Mouse (Mus musculus): ENCODE data around the gene Clba1. TPM values are rescaled to one million over a fixed set of nuclear protein-coding genes. Genes with fewer than 3 reads are reported as not detected.
A peak's percentile ranks its signal among the peaks of the same experiment; 100 is the strongest.

Clba1 gene
- total and polyA plus RNA-seq, 3 experiments: 15.2 to 21.4 TPM; not detected in 1

- TF ChIP-seq ZNF384 (IDR thresholded peaks at IDR 0.05; ENCODE audit: low read depth, low read length) (no peak), ZMIZ1 (IDR thresholded peaks at IDR 0.05; ENCODE audit: low read depth, low read length) (0 out of 2 replicates have a peak, but pooled peaks have one; percentile 34), MEF2A (IDR thresholded peaks at IDR 0.05; ENCODE audit: extremely low read depth, insufficient replicate concordance, low read depth, low read length, poor library complexity, severe bottlenecking) (no peak), MYB (IDR thresholded peaks at IDR 0.05; ENCODE audit: low read depth, low read length) (no peak), ELF1 (IDR thresholded peaks at IDR 0.05; ENCODE audit: low read depth, low read length) (peak; percentile 54; the same call in 1 of the 2 replicates), NRF1 (IDR thresholded peaks at IDR 0.05; ENCODE audit: insufficient read depth, low read depth, low read length, poor library complexity, severe bottlenecking) (no peak), ZKSCAN1 (IDR thresholded peaks at IDR 0.05; ENCODE audit: low read depth, low read length) (no peak), ZC3H11A (IDR thresholded peaks at IDR 0.05; ENCODE audit: low read depth, low read length) (no peak), CHD2 (IDR thresholded peaks at IDR 0.05; ENCODE audit: low read length) (peak; percentile 41; the same call in 1 of the 2 replicates), POLR2AphosphoS2 (IDR thresholded peaks at IDR 0.05; ENCODE audit: low read length) (no peak), GATA1 (IDR thresholded peaks at IDR 0.05; ENCODE audit: low read depth, low read length) (peak; percentile 49; the same call in 1 of the 2 replicates), MAZ (IDR thresholded peaks at IDR 0.05; ENCODE audit: low read depth, low read length) (no peak)
Observed at GRCm38 (mm10) chr12:112799237-112799970, 9.3 kb upstream of the Clba1 start (continued).

- no peaks in the 10 kb centered on the region for H3K79me2 ChIP-seq (ENCODE audit: control insufficient read depth, insufficient read depth, low read length, poor library complexity)
- peak; percentile 91 for DNase-seq (ENCODE audit: low read depth, low spot score)
- peaks cover 11 to 44% of the 10 kb centered on the region in 2 experiments for H3K4me1 ChIP-seq (ENCODE audit: control insufficient read depth in 1 of 2, insufficient read depth in 2 of 2, low read length in 2 of 2)
- H3K27ac ChIP-seq (ENCODE audit: control insufficient read depth, low read depth, low read length): no peak overlapping the region
- H3K9me3 ChIP-seq (replicated peaks; ENCODE audit: insufficient read depth, low read length): no peaks in the 10 kb centered on the region
- peaks cover 0 to 21% of the 10 kb centered on the region in 2 experiments; a peak in 2 of 4 replicates for H3K36me3 ChIP-seq (ENCODE audit: control insufficient read depth in 1 of 2, insufficient read depth in 2 of 2, low read length in 2 of 2)
- no peak overlapping the region for H3K9ac ChIP-seq (ENCODE audit: control insufficient read depth, low read depth, low read length, poor library complexity, severe bottlenecking)
- H3K4me3 ChIP-seq (ENCODE audit: control insufficient read depth in 1 of 2, insufficient read depth in 1 of 2, low read depth in 2 of 2, low read length in 2 of 2): no peak overlapping the region
- H3K27me3 ChIP-seq (ENCODE audit: control insufficient read depth in 1 of 2, insufficient read depth in 2 of 2, low read length in 2 of 2): peaks cover 0 to 9% of the 10 kb centered on the region in 2 experiments; a peak in 2 of 4 replicates
- TF ChIP-seq MEF2A (IDR thresholded peaks at IDR 0.05; ENCODE audit: extremely low read depth, insufficient replicate concordance, low read depth, low read length, poor library complexity, severe bottlenecking): no peak
- no peak for TF ChIP-seq USF2 (IDR thresholded peaks at IDR 0.05; ENCODE audit: borderline replicate concordance in 1 of 2, insufficient read depth in 1 of 2, low read depth in 1 of 2, low read length in 2 of 2)
- no peak for TF ChIP-seq TCF12 (IDR thresholded peaks at IDR 0.05; ENCODE audit: low read depth, low read length)
- TF ChIP-seq MYC (IDR thresholded peaks at IDR 0.05; ENCODE audit: low read depth, low read length): no peak
- no peak for TF ChIP-seq POLR2A (IDR thresholded peaks at IDR 0.05; ENCODE audit: control insufficient read depth in 1 of 2, insufficient read depth in 1 of 2, low read depth in 1 of 2, low read length in 2 of 2, poor library complexity in 1 of 2)
- TF ChIP-seq ZC3H11A (IDR thresholded peaks at IDR 0.05; ENCODE audit: low read depth, low read length): peak; percentile 76
- TF ChIP-seq USF1 (IDR thresholded peaks at IDR 0.05; ENCODE audit: low read depth, low read length): no peak
- peak; percentile 80 for TF ChIP-seq RAD21 (IDR thresholded peaks at IDR 0.05; ENCODE audit: low read depth, low read length)
- TF ChIP-seq MAZ (IDR thresholded peaks at IDR 0.05; ENCODE audit: low read depth, low read length): peak; percentile 90; the same call in 1 of the 2 replicates
- TF ChIP-seq JUND (IDR thresholded peaks at IDR 0.05; ENCODE audit: low read depth, low read length): no peak
- no peak for TF ChIP-seq CHD1 (IDR thresholded peaks at IDR 0.05; ENCODE audit: low read depth, low read length)
- no peak for TF ChIP-seq POLR2AphosphoS5 (IDR thresholded peaks at IDR 0.05; ENCODE audit: borderline replicate concordance, low read depth, low read length)
- TF ChIP-seq KAT2A (conservative IDR thresholded peaks at IDR 0.05; ENCODE audit: low read depth, low read length): no peak
- no peak for TF ChIP-seq GABPA (IDR thresholded peaks at IDR 0.05; ENCODE audit: low read depth, low read length)
- no peak for TF ChIP-seq NRF1 (IDR thresholded peaks at IDR 0.05; ENCODE audit: insufficient read depth, low read depth, low read length, poor library complexity, severe bottlenecking)
- TF ChIP-seq RCOR1 (IDR thresholded peaks at IDR 0.05; ENCODE audit: low read depth, low read length): no peak; the same call in 1 of the 2 replicates
- no peak for TF ChIP-seq ZNF384 (IDR thresholded peaks at IDR 0.05; ENCODE audit: low read depth, low read length)
- TF ChIP-seq MAFK (IDR thresholded peaks at IDR 0.05; ENCODE audit: borderline replicate concordance, low read depth, low read length): no peak
- TF ChIP-seq POLR2AphosphoS2 (IDR thresholded peaks at IDR 0.05; ENCODE audit: low read length): no peak
- TF ChIP-seq EP300 (IDR thresholded peaks at IDR 0.05; ENCODE audit: low read depth in 1 of 2, low read length in 2 of 2): no peak
- no peak for TF ChIP-seq ZKSCAN1 (IDR thresholded peaks at IDR 0.05; ENCODE audit: low read depth, low read length)
- TF ChIP-seq ETS1 (IDR thresholded peaks at IDR 0.05; ENCODE audit: low read depth, low read length): no peak
- TF ChIP-seq ZMIZ1 (IDR thresholded peaks at IDR 0.05; ENCODE audit: low read depth, low read length): no peak
- TF ChIP-seq NELFE (IDR thresholded peaks at IDR 0.05; ENCODE audit: low read depth, low read length): no peak
- 0 out of 2 replicates have a peak, but pooled peaks have one; percentile 5 for TF ChIP-seq BHLHE40 (IDR thresholded peaks at IDR 0.05; ENCODE audit: borderline replicate concordance, low read depth, low read length)
- peak; percentile 36; the same call in 1 of the 2 replicates for TF ChIP-seq SIN3A (IDR thresholded peaks at IDR 0.05; ENCODE audit: low read length)
- no peak for TF ChIP-seq TAL1 (IDR thresholded peaks at IDR 0.05; ENCODE audit: low read length)
Observed at GRCm38 (mm10) chr12:112800476-112800875, 8.3 kb upstream of the Clba1 start.

Measured in MEL (cell line).